Mouse (Mus musculus) heart, postnatal 36 days (tissue): Measurements from ENCODE around the gene Slc28a1. TPM values are rescaled to one million over a fixed set of nuclear protein-coding genes. Genes with fewer than 3 reads are reported as not detected.
"Not testable (repeated sequence)": the region's sequence is repeated elsewhere in the genome, so short reads cannot be mapped to it uniquely, and the experiment has no call there.

Experiments
- DNase-seq, 2 experiments: peaks; one replicate each; pipeline ENCODE4 v3.0.0; 2021 to 2022
- intact Hi-C: fragments of 180-260 bp; cut with DNase I; formaldehyde crosslinking; loops from one replicate; pipeline ENCODE4 v1.15.1; 2025
- total RNA-seq, 2 experiments: library from RNA; stranded (reverse); gene quantifications; 2 replicates each; pipeline ENCODE4 v1.2.3; 2021

The Slc28a1 gene
- total RNA-seq, 2 experiments from 2014 or later = 0.16 TPM; not detected in 1

DNA sequence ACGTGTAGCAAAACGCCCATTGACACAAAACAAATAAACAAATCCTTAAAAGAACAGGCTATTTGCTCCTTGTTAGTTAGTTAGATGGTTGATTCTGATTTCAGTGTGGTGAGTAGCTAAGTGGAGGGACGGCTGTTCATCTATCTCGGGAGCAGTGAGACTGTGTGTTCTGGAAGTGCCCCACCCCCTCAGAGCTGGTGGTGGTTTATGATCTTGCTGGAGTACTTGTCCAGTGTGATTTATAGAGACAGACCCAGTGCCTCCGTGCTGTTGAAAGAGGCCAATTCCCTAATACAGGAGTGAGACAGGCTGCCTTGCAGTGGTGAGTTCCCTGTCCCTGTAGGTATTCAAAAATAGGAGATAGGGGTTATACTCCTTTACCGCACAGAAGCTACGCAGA, 44.3 kb downstream of the Slc28a1 start:
- intact Hi-C loops = loop anchor here (5.0 kb wide), 1 partner anchor 417 kb away; no protein-coding TSS in a partner anchor

DNA sequence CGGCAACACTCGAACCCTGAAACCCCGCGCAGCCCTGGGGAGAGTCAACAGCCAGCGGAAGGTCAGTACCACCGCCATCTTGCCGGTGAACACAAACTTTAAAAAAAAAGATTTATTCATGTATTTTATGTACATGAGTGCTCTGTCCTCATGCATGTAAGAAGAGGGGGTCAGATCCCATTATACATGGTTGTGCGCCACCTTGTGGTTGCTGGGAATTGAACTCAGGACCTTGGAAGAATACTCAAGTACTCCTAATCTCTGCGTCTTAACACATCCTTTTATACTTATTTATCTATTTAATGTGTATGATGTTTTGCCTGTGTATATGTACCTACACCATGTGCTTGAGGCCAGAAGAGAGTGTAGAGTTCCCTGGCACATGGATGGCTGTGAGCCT, 47.1 kb downstream of the Slc28a1 start:
- intact Hi-C loops = loop anchor here (1.0 to 10.0 kb wide), 2 partner anchors 175 to 403 kb away; partner anchors contain the start of gene Fsd2
- DNase-seq = peak in 1 of 2 experiments; percentile 57

More for the DNA sequence above, 44.3 kb downstream of the Slc28a1 start:
- no peak for DNase-seq

DNA sequence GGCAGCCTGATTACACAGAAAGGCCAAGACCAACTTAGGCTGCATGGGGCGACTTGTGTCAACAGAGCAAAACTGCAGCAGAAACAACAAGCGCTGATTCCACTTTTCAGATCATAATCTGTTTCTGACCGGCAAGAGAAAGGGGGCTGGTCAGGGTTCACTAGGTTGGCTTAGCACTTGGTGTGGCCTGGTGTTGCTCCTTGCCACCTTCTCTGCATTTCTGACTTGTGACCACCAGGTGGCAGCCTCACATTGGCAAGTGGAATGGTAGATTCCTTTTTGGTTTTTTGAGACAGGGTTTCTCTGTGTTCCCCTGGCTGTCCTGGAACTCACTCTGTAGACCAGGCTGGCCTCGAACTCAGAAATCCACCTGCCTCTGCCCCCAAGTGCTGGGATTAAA, 47.7 kb downstream of the Slc28a1 start:
- intact Hi-C loops = loop anchor here (1.0 to 10.0 kb wide), 2 partner anchors 174 to 402 kb away; partner anchors contain the start of gene Fsd2
- peak; percentile 78 to 84 for DNase-seq

DNA sequence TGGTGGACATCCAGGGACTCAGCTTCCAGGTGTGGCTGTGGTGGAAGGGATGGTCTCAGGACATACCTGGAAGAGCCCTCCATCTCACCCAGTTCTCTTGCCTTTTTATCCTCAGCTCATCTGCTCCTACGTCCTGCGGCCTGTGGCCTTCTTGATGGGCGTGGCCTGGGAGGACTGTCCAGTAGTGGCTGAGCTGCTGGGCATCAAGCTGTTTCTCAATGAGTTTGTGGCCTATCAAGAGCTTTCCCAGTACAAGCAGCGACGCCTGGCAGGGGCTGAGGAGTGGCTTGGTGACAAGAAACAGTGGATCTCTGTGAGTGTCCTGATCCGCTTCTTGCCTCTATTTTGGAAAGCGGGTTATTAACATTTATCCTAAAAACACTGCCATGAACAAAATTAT, 49.8 kb downstream of the Slc28a1 start:
- intact Hi-C loops = loop anchor here (10.0 kb wide), 1 partner anchor 400 kb away; the partner anchor contains the start of gene Fsd2
- DNase-seq = no peak

DNA sequence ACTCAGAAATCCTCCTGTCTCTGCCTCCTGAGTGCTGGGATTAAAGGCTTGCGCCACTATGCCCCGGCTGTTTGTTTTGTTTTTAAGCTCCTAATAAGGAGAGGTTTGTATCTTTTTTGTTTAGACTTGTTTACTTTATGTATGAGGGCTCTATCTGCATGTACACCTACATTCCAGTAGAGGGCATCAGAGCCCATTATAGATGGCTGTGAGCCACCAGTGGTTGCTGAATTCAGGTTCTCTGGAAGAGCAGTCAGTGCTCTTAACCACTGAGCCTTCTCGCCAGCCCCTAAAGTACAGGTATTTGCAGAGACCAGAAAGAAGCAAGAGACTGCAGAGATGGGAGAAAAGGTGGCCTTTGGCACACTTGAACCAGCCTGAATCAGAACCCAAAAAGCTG, 52.5 kb downstream of the Slc28a1 start:
- DNase-seq = peak; percentile 19 to 42
- intact Hi-C loops = loop anchor here (1.0 to 10.0 kb wide), 5 partner anchors 42 to 398 kb away; partner anchors contain the start of gene Fsd2

DNA sequence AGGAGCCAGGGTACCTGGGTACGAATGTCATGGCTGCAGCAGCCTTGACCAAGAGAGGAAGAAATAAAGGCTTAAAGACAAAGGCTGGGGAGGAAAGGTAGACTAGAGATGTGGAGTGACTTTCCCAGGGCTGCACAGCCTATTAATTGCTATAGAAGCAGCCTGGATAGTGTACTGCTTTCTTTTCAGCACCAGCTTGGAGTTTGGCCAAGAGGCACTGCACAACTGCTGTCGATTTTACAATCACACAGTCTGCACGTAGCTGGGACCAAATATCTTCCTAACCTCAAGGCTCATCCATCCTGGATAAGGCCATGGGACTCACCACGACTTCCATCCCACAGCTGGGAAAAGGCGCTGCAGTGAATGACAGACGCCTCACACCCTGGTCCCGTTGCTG, 54.8 kb downstream of the Slc28a1 start:
- intact Hi-C loops = loop anchor here (5.0 to 10.0 kb wide), 2 partner anchors 353 to 395 kb away; partner anchors contain the start of gene Fsd2
- no peak for DNase-seq

DNA sequence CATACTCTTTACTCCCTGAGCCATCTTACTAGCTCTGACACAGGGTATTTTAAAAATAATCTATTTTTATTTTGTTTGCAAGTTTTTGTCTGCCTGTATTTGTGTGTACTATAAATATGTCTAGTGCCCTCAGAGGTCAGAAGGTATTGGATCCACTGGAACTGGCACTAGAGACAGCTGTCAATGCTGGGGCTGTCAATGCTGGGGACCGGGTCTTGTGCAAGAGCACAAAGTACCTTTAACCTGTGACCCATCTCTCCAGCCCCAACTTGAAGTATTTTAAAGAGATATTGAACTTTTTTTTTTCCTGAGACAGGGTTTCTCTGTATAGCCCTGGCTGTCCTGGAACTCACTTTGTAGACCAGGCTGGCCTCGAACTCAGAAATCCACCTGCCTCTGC, 59.3 kb downstream of the Slc28a1 start:
- DNase-seq = no peak
- intact Hi-C loops = no loop called here

DNA sequence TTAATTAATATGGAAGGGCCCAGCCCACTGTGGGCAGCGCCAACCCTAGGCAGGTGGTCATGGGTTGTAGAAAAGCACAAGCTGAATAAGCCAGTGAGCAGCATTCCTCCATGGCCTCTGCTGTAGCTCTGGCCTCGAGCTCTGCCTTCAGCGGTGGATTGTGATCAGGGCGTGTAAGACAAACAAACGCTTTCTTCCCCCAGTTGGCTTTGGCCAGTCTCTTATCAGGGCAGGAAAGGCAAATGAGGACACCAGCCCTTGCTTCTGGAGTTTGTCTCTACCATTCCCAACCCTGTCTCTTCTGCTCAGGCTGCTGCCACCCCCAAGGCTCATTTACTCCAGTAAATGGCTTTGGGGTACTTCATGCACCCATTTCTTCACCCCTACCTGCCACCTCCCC, 60.1 kb downstream of the Slc28a1 start:
- no peak for DNase-seq
- intact Hi-C loops = no loop called here

DNA sequence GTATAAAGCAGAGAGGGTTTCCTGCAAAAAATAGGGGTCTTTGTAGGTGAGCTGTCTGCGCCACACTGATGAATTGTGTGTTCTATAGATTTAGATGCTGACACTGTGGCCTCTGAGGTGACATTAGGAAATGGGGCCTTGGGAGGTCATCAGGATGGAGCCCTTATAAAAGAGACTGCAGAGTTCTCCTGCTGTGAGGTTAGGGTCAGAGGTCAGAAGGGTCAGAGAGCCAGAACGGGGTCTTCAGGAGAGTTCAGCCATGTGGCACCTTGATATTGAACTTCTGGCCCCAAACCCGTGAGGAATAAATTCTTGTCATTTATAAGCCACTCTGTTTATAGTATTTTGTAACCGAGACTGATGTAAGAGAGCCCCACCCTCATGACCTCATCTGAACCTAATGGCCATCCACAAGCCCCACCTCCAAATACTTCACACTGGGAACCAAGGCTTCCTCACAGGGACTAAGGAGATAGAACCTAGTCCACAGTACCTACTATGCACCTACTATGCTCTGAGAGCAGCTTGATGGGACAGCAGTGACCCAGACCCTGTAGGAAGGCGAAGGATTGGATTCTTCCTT, 61.7 kb downstream of the Slc28a1 start:
- DNase-seq = no peak
- intact Hi-C loops = no loop called here

DNA sequence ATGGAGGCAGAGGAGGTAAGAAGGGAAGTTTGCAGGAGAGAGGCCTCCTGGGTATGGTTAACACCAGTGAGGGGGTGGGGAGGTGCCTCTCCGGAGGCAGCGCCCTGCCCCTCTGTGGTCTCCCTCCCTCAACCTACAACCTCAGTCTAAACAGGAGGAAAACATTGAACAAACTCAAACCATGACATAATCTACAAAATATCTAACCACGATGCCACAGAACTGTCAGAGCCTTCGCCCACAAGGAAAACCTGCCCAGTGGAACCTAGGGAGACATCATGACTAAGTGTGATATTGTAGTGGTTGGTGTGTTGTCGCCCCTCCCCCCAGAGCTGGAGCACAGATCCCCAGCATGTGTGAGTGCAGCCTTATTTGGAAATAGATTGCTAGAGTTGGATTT, 64.9 kb downstream of the Slc28a1 start:
- intact Hi-C loops = no loop called here
- DNase-seq = no peak

DNA sequence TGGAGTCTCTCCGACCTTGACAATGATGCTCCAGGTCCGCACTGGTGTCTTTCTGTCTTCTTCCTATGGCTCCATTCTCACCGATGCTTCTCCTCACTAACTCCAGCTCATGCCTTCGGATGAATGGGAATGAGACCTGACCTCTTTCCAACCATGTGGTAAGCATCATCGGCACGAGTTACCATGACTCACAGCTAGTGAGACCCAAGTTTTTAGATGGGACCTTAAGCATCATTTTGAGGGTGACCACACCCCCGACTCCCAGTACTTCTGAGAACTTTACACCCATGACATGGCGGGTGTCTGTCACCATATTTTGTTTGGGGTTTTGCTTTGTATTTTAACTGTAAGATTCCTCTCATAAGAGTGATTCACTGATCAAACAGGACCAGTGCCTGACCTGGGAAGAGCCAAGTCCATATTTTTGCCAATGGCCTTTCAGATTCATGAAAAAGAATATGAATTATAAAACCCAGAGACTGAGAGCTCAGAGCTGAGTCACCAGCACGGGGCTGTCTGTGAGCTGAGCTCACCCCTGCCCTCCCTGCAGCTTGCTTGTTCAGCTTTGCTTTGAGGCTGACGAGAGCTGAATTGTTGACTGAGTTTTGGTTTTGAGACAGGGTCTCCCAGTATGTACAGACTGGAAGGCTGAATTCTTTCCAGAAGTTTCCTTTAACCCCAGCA, 68.0 kb downstream of the Slc28a1 start:
- intact Hi-C loops = no loop called here
- DNase-seq = no peak

DNA sequence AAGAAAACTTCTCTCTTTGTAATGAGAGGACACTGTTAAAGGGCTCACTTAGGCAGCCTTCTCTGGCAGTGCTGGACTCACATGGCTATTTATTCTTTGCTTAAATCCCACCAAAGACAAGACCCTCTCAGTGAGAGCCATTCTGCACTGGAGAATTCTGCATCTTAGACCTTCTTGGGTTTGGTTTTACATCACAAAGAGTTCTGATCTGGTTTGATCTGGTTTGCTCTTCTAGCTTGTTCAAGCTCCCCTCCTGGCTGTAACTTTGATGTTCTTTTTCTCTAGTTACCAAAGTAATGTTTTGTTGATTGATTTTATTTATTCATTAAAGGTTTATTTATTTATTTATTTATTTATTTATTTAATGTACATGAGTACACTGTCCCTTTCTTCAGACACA, 68.6 kb downstream of the Slc28a1 start:
- DNase-seq = no peak
- intact Hi-C loops = no loop called here

DNA sequence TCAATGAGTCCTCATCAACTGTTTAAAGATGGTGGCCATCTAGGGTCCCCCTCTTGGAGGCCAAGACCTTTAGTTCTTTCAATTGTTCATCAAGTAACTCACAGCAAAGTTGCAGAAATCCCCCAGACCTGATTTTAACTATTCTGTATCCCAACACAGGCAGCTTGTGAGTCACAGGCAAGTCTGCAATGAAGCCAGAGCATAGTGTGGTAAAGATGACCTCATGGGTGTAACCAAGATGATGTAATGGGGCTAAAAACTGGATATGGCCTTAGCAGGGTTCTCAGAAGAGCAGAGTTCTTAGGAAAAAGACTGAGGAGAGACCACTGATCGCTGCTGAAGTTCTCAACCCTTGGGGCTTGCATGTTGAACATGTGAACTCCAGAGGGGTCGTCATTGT, 69.5 kb downstream of the Slc28a1 start:
- DNase-seq = no peak
- intact Hi-C loops = no loop called here

DNA sequence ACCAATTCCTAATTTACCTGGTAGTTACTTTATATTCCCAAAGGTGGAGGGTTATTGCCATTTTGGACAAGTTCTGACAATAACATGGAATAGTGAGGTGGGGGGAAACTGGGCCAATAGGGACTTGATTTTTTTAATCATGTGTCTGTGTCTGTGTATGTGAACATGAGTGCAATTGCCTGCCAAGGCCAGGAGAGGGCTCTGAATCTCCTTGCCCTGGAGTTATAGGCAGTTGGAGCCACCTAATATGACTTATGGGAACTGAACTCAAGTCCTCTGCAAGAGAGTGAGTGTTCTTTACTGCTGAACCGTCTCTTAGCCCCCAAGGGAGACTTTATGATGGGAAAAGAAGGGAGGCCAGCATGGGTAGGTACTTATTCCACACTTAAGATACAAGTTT, 70.1 kb downstream of the Slc28a1 start:
- DNase-seq = no peak
- intact Hi-C loops = no loop called here

DNA sequence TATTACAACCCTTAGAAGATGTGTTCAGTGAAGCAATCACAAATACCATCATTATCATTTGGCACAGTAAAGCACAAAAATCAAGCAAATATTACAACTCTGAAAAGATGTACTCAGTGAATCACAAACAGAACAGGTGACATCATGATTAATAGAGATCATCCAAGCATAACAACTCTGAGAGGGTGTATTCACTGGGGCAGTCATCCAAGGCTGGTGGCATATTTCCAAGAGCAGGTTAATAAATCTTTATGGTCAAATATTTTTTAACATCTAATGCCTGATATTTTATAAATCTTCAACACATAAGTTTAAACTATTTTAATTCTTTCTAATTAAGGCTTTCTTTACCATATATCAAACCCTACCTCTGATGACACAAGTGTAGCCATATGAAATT, 71.4 kb downstream of the Slc28a1 start:
- intact Hi-C loops, DNase-seq: not testable (repeated sequence)

DNA sequence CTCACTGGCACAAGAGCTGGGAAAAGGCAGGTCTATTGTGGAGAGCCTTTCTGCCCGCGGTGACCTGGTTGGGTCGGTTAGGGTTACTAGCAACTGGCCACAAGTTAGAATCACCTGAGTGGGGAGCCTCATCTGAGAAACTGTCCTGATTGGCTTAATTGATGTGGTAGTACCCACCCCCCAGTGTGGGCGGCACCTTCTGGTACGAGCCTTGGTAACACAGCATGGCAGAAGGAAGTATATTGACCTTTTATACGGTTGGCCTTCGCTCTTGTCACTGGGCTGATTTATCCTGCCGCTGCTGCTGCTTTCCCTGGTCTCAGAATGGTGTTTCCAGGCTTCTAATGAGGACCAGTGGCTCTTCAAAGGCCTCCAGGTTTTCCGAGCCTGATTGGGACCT, 74.6 kb downstream of the Slc28a1 start:
- intact Hi-C loops = no loop called here
- no peak for DNase-seq

DNA sequence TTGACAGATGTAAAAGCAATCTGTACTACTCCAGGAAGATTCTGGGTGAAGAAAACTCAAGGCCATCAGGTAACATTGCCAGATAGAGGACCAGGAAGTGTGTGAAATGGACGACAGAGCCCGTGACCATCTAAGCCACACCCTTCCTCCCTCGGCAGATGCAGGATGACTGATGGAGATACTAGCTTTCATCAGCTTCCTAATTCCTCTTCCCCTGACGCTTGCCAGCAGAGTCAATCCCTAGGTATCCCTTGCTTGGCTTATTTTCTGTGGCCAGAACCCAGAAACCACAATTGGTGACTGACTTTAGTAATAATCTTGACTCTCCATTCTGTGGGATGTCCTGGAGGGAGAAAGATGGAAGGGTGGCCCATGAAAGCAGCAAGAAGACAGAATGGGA, 80.9 kb downstream of the Slc28a1 start:
- intact Hi-C loops = no loop called here
- no peak for DNase-seq

DNA sequence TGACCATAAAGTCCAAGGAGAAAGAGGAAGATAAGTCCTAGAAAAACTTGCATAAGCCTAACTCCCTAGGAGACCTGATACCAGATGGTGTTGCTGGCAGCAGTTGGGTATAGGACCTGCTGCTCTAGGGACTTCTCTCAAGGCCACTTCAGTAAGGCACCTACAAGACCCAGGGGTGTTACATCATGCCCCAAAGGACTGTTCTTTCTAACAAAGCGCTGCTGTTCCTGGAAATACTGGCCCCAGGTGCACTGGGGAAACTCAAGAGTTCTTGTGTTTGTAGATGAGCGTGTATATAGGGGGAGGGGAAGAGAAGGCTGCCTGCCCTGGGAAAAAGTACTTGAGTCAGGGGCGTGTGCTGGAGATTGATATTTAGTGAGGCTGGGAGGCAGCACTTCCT, 82.2 kb downstream of the Slc28a1 start:
- intact Hi-C loops = no loop called here
- no peak for DNase-seq

DNA sequence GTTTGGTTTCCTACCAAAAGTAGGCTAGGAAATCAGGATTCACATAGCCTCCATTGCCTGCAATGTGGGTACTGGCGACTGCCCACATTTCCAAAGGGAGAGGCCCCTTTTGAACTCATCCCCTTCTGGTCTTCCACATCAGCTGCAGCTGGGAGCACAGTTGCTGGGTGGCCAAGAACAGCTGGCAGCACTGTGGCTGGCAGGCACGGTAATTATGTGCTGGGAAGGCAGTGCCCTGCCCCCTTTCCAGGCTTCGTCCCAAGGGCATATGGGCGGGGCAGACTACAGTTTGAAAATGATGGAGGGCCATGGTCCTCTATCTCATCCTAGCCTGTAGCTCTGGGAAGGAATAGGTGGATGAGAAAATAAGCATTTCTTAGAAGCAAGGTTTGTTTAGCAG, 83.9 kb downstream of the Slc28a1 start:
- peak in 1 of 2 experiments; percentile 28 for DNase-seq
- intact Hi-C loops = no loop called here

DNA sequence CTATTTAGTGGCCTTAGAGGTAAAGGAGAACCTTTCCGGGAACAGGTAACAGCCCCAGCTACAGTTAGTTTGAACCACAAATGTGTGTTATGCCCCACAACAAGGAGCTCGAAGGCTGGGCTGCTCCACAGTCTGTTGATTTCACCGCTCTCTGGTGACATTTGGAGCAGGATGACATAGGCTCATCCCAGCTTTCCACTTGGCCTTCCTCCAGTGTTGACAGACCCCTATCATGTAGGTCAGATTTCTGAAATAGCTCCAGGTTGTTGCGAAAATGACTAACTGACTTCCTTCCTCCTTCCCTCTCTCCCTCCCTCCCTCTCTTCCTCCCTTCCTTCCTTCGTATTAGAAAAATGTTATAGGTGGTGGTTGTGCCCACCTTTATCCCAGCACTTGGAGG, 84.5 kb downstream of the Slc28a1 start:
- DNase-seq = no peak
- intact Hi-C loops = no loop called here

DNA sequence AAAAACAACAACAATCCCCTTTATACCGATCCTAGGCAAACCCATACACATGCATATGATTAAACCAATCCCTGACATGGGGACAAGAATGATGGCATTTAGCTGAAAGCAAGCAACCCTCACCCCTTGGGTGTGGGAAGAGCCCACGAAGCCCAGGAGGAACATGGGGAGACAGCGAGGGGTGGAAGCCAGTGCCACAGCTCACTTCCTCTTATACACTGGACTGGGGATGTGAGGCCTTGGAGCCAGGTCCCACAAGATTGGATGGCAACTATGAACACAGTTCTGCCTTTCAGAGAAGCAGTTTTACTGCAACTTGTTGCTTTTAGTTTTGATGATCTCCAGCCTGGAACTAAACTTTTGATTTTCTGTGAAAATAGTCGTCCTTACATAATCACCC, 85.2 kb downstream of the Slc28a1 start:
- DNase-seq = no peak
- intact Hi-C loops = no loop called here

DNA sequence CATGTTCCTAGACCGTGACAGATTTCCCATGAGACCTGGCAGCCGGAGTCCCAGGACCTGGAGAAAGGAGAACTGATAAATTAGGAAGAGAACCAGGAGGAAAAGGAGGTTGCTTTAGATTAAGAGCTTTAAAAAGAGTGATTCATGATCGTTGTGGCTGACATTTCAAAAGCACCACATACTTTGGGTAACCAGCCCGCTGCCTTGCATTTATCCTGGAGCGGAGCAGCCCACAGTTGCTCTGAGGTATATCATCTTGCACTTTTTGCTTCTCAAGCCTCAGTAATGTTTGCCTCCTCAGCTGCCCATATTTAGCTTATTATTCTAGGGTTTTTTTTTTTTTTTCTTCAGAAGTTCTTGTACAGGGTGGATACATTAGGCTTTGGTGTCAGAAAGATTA, 87.8 kb downstream of the Slc28a1 start:
- no peak for DNase-seq
- intact Hi-C loops = no loop called here
